Mouse (Mus musculus): ENCODE measurements around the gene Crtac1. TPM values are rescaled to one million over a fixed set of nuclear protein-coding genes. Genes with fewer than 3 reads are reported as not detected.

The Crtac1 gene
- total RNA-seq, 2 experiments from 2014 or later, result 1.2 TPM; not detected in 1

- ATAC-seq (ENCODE audit: poor library complexity, severe bottlenecking), result no peak
These were observed 2.2 kb downstream of the Crtac1 start for GRCm38 (mm10) chr19:42429410-42429809.

- no peak for ATAC-seq (ENCODE audit: poor library complexity, severe bottlenecking)
These were observed 6.4 kb downstream of the Crtac1 start for GRCm38 (mm10) chr19:42425208-42425607.

- no peak for ATAC-seq (ENCODE audit: poor library complexity, severe bottlenecking)
These were observed 16.5 kb downstream of the Crtac1 start for GRCm38 (mm10) chr19:42415042-42415441.

- no peak for ATAC-seq (ENCODE audit: poor library complexity, severe bottlenecking)
These were observed 21.7 kb downstream of the Crtac1 start for GRCm38 (mm10) chr19:42409856-42410255.

- no peak for ATAC-seq (ENCODE audit: poor library complexity, severe bottlenecking)
These were observed 22.4 kb downstream of the Crtac1 start for GRCm38 (mm10) chr19:42409226-42409625.

GRCm38 (mm10) chr19:42404364-42404763, 27.2 kb downstream of the Crtac1 start:
- ATAC-seq (ENCODE audit: poor library complexity, severe bottlenecking), result no peak

GRCm38 (mm10) chr19:42399974-42400373, 31.6 kb downstream of the Crtac1 start:
- ATAC-seq (ENCODE audit: poor library complexity, severe bottlenecking), result no peak

GRCm38 (mm10) chr19:42397281-42397680, 34.3 kb downstream of the Crtac1 start:
- ATAC-seq (ENCODE audit: poor library complexity, severe bottlenecking), result no peak

GRCm38 (mm10) chr19:42394848-42395534, 36.6 kb downstream of the Crtac1 start:
- ATAC-seq (ENCODE audit: poor library complexity, severe bottlenecking), result no peak

GRCm38 (mm10) chr19:42393920-42394319, 37.7 kb downstream of the Crtac1 start:
- no peak for ATAC-seq (ENCODE audit: poor library complexity, severe bottlenecking)

- ATAC-seq (ENCODE audit: poor library complexity, severe bottlenecking), result no peak
These were observed 39.5 kb downstream of the Crtac1 start for GRCm38 (mm10) chr19:42392094-42392493.

GRCm38 (mm10) chr19:42389574-42389973, 42.0 kb downstream of the Crtac1 start:
- no peak for ATAC-seq (ENCODE audit: poor library complexity, severe bottlenecking)

GRCm38 (mm10) chr19:42384981-42385598, 46.5 kb downstream of the Crtac1 start:
- no peak for ATAC-seq (ENCODE audit: poor library complexity, severe bottlenecking)

GRCm38 (mm10) chr19:42380981-42381373, 50.6 kb downstream of the Crtac1 start:
- ATAC-seq (ENCODE audit: poor library complexity, severe bottlenecking), result no peak

- no peak for ATAC-seq (ENCODE audit: poor library complexity, severe bottlenecking)
These were observed 51.1 kb downstream of the Crtac1 start for GRCm38 (mm10) chr19:42380321-42380980.

- ATAC-seq (ENCODE audit: poor library complexity, severe bottlenecking), result no peak
These were observed 51.8 kb downstream of the Crtac1 start for GRCm38 (mm10) chr19:42379798-42380197.

- ATAC-seq (ENCODE audit: poor library complexity, severe bottlenecking), result no peak
These were observed 54.4 kb downstream of the Crtac1 start for GRCm38 (mm10) chr19:42377206-42377605.

GRCm38 (mm10) chr19:42363551-42363950, 68.0 kb downstream of the Crtac1 start:
- no peak for ATAC-seq (ENCODE audit: poor library complexity, severe bottlenecking)

- no peak for ATAC-seq (ENCODE audit: poor library complexity, severe bottlenecking)
These were observed 73.2 kb downstream of the Crtac1 start for GRCm38 (mm10) chr19:42358406-42358805.

- ATAC-seq (ENCODE audit: poor library complexity, severe bottlenecking), result no peak
These were observed 74.7 kb downstream of the Crtac1 start for GRCm38 (mm10) chr19:42356854-42357253.

GRCm38 (mm10) chr19:42355476-42355875, 76.1 kb downstream of the Crtac1 start:
- ATAC-seq (ENCODE audit: poor library complexity, severe bottlenecking), result no peak

GRCm38 (mm10) chr19:42341183-42341582, 90.4 kb downstream of the Crtac1 start:
- ATAC-seq (ENCODE audit: poor library complexity, severe bottlenecking), result no peak

Measured in megakaryocyte, adult 5-6 weeks (primary cell).